Comparison of ENCODE assay signal across 29 mouse cellular contexts in the genomic region with DNA sequence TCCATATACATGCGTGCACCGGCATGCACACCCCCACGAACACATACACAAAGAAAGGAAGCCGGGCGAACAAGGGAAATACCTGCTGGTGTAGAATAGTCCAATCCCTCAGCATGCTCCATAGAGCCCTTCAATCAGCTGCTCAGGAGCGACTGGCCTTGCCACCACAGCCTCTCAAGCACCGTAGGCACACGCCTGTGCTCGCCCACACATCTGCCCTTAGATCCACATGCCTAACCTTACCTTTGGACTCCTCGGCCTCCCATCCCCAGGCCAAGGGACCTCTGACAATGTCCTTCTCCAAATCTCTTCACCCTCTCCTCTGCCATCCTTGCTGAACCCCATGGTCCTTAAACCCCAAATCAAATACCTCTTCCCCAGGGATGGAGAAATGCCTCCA. TPM values are rescaled to one million over a fixed set of nuclear protein-coding genes. Genes with fewer than 3 reads are reported as not detected.
"Had no signal": no experiment of that assay in that cellular context is flagged by ENCODE, and none has a peak within 500 bp of the region (broad histone marks: within the 10 kb centered on the region; RNA-seq: fewer than 3 reads in every experiment).

No protein-coding gene starts in this region.

- H3K9ac ChIP-seq: embryonic facial prominence, embryonic 12.5 days; embryonic facial prominence, embryonic 13.5 days; embryonic facial prominence, embryonic 15.5 days; forebrain, embryonic 12.5 days; forebrain, embryonic 13.5 days; forebrain, embryonic 15.5 days; forebrain, postnatal 0 days had no signal

- H3K9me3 ChIP-seq: embryonic facial prominence, embryonic 10.5 days; embryonic facial prominence, embryonic 12.5 days; embryonic facial prominence, embryonic 13.5 days; embryonic facial prominence, embryonic 15.5 days; forebrain, embryonic 12.5 days; forebrain, embryonic 13.5 days; forebrain, embryonic 15.5 days had no signal

- H3K36me3 ChIP-seq: embryonic facial prominence, embryonic 10.5 days; embryonic facial prominence, embryonic 12.5 days; embryonic facial prominence, embryonic 13.5 days; embryonic facial prominence, embryonic 15.5 days; forebrain, embryonic 12.5 days; forebrain, embryonic 15.5 days had no signal

- H3K27me3 ChIP-seq: embryonic facial prominence, embryonic 12.5 days; embryonic facial prominence, embryonic 15.5 days; forebrain, embryonic 12.5 days; forebrain, embryonic 13.5 days; forebrain, embryonic 15.5 days had no signal

- H3K4me2 ChIP-seq: embryonic facial prominence, embryonic 12.5 days; embryonic facial prominence, embryonic 13.5 days; embryonic facial prominence, embryonic 15.5 days; forebrain, embryonic 12.5 days; forebrain, embryonic 13.5 days; forebrain, embryonic 15.5 days had no signal

- H3K4me1 ChIP-seq: embryonic facial prominence, embryonic 13.5 days had no signal

- H3K4me3 ChIP-seq: embryonic facial prominence, embryonic 10.5 days; embryonic facial prominence, embryonic 12.5 days; embryonic facial prominence, embryonic 13.5 days; embryonic facial prominence, embryonic 15.5 days; erythroblast, embryonic 14.5 days; forebrain, embryonic 12.5 days; forebrain, embryonic 13.5 days; forebrain, embryonic 15.5 days; gastrocnemius, adult 2 months had no signal

- H3K27ac ChIP-seq: embryonic facial prominence, embryonic 10.5 days; embryonic facial prominence, embryonic 12.5 days; embryonic facial prominence, embryonic 13.5 days; embryonic facial prominence, embryonic 15.5 days; forebrain, embryonic 12.5 days; forebrain, embryonic 13.5 days; forebrain, embryonic 15.5 days; gastrocnemius, adult 2 months had no signal

- DNase-seq: cerebellum, adult 18-20 months; cerebellum, adult 2 months; cerebellum, adult 8-10 months; cerebellum, adult 9-10 months; cerebellum, adult 9-11 months; cerebellum, postnatal 10 days; cerebellum, postnatal 14 days; cerebellum, postnatal 25 days; cerebellum, postnatal 36 days; embryo, embryonic 11 days; forebrain, postnatal 0 days; gastrocnemius, adult 2 months; gastrocnemius, postnatal 10 days; gastrocnemius, postnatal 14 days; gastrocnemius, postnatal 25 days; gastrocnemius, postnatal 36 days; heart, adult 11 months; heart, adult 18-20 months had no signal

- ATAC-seq: forebrain, embryonic 13.5 days; forebrain, embryonic 14.5 days; forebrain, embryonic 15.5 days; forebrain, embryonic 16.5 days; forebrain, postnatal 0 days had no signal

RNA-seq across cellular contexts. Expression of a gene that starts 50.2 kb away (rescaled TPM):
- total RNA-seq: granulocyte monocyte progenitor cell, adult 5-6 weeks had no signal
